Mouse (Mus musculus): Measurements from ENCODE around the gene Ush2a.

GRCm38 (mm10) chr1:188551802-188552201, 290.0 kb downstream of the Ush2a start:
- TF ChIP-seq USF1 (IDR thresholded peaks at IDR 0.05; ENCODE audit: low read depth) (no peak), MYOG (IDR thresholded peaks at IDR 0.05; ENCODE audit: control insufficient read depth in 1 of 3, insufficient read depth in 1 of 3, insufficient read length in 2 of 3, low read depth in 2 of 3) (no peak), E2F4 (IDR thresholded peaks at IDR 0.05; ENCODE audit: insufficient read depth) (no peak), TCF12 (IDR thresholded peaks at IDR 0.05; ENCODE audit: insufficient read depth, poor library complexity, severe bottlenecking) (no peak), POLR2AphosphoS2 (IDR thresholded peaks at IDR 0.05; ENCODE audit: insufficient read length, low read depth) (no peak), CEBPB (IDR thresholded peaks at IDR 0.05; ENCODE audit: insufficient read depth, poor library complexity, severe bottlenecking) (no peak), POLR2A (IDR thresholded peaks at IDR 0.05; ENCODE audit: insufficient read length, low read depth) (no peak), MYOD1 (IDR thresholded peaks at IDR 0.05; ENCODE audit: control insufficient read depth in 1 of 3, insufficient read length in 2 of 3, low read depth in 2 of 3) (no peak)

All from myocyte (in vitro differentiated cells).